Mouse (Mus musculus): Measurements from ENCODE around the gene 5330417C22Rik.
A peak's percentile ranks its signal among the peaks of the same experiment; 100 is the strongest.

Gene 5330417C22Rik

GRCm38 (mm10) chr3:108458866-108459265 lies 77.5 kb downstream of the 5330417C22Rik start:
- peak; percentile 71 for DNase-seq (ENCODE audit: low spot score)

GRCm38 (mm10) chr3:108458380-108458779 lies 78.0 kb downstream of the 5330417C22Rik start:
- DNase-seq (ENCODE audit: low spot score) = peak; percentile 12

GRCm38 (mm10) chr3:108454172-108454571 lies 82.2 kb downstream of the 5330417C22Rik start:
- no peak for DNase-seq (ENCODE audit: low spot score)

- no peak for DNase-seq (ENCODE audit: low spot score)
Measured at GRCm38 (mm10) chr3:108451969-108452368, 84.4 kb downstream of the 5330417C22Rik start.

GRCm38 (mm10) chr3:108445366-108445705 lies 91.0 kb downstream of the 5330417C22Rik start:
- DNase-seq (ENCODE audit: low spot score) = no peak

DNA sequence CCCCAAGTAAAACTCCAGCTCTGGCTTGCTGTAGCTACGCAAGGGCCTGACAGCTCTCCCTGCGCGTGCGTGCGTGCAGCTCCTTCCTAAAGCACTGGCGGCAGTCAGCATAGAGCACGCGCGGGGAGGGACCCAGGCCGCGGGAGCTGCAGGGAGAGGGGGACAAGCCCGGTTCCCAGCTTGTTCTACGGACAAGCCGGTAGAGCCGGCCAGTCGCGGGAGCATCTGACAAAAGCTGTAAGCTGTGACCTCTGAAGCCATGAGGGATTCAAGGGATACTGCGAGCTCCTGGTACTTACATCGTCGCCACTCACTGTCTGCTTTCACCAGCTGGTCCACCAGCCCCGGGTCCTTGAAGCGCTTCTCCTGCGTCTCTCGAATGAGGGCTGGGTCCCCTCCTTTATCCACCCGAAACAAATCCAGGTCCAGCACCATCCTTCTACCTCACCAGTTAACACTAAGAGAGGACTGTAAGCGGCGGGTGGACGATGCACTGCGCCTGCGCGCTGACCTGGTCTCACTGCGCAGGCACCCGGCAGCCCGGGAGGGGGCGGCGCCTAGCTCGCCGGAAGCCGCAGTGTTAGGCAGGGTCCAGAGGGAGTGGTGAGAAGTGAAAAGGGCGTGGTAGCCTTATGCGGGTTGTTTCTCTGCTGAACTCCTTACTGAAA lies 91.5 kb downstream of the 5330417C22Rik start, which contains the start of gene Sars:
Gene Sars (minus strand): TSS at position 512 of the 668 bp plus-strand sequence.
- DNase-seq (ENCODE audit: low spot score) = peak; percentile 84

DNA sequence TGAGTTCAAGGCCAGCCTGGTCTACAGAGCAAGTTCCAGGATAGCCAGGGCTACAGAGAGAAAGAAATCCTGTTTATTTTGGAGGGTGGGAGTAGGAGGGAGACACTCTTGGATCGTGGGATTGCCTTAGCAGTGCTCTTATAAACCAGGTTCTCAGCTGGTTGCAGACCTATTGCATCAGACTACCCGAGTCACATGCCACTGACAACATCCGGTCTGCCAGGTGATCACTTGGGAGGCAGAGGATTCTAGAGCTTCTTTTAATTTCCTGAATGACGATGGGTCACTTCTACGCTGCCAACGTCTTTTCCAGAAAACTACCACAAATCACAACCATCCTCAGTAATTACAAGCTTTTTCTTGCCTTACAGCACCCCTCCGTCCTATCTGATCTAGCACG lies 92.3 kb downstream of the 5330417C22Rik start:
- DNase-seq (ENCODE audit: low spot score) = peak; percentile 69

DNA sequence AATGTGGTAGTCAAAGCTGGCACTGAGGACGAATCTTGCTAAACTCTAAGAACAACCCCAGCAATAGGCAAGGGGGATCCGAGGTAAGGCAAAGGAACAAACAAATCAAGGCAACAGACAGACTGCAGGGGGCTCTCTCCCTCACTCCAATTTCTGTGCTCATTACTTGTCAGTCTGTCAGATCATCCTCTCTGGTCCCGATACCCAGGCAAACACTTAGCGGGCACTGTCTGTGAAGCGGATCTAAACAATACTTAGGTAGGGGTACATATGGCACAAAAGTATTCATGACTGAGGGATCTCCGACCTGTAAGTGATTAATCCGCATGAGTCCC lies 100.0 kb downstream of the 5330417C22Rik start:
- no peak for DNase-seq (ENCODE audit: low spot score)

- no peak for DNase-seq (ENCODE audit: low spot score)
Measured at GRCm38 (mm10) chr3:108435701-108436379, 100.5 kb downstream of the 5330417C22Rik start.

- DNase-seq (ENCODE audit: low spot score) = no peak
Measured at GRCm38 (mm10) chr3:108433881-108434495, 102.3 kb downstream of the 5330417C22Rik start.

- no peak for DNase-seq (ENCODE audit: low spot score)
Measured at GRCm38 (mm10) chr3:108433188-108433880, 103.0 kb downstream of the 5330417C22Rik start.

DNA sequence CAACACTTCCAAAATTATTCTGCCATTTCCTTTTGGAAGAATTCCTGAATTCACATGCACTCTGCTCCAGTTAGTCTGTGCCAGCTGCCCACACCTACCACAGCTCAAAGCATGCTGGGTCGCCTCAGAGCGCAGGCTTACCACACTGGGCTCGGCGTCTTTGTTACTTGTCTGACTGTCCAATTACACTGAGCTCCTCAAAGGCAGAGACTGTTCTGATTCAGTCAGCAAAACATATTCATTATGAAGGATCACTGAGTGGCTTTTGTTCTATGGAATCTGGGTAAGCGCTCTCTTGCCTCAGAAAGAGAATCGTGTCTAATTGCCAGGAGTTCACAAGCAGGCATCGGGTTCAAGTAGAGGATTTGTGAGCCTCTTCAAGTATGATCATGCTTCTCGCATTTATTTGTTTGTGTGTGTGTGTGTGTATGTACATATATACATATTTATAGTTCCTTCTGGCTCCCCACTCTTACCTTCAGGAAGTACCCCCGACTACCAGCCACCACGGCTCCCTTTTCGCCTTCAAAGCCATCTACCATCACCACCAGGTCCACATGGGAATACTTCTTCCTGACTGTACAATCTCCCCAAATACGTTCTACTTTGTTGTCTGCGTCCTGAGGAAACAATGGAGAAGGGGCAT lies 103.7 kb downstream of the 5330417C22Rik start:
- no peak for DNase-seq (ENCODE audit: low spot score)

DNA sequence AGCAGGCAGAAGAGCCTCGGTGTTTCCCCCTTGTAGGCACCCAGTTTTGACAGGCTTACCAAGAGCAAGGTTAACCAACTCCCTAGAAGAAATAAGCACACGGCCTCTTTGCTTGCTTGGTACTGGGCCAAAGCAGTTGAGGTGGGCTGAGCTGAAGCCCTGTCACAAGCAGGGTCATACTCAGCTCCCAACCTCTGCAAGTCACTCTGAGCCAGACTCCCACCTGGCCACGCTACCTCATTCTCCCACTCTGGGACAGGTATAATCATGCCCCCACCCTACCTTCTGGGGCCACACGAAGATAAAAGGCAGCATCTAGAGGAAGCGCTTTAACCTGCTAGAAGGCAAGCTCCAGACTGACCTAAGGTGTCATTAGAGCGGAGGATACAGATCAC lies 110.7 kb downstream of the 5330417C22Rik start:
- no peak for DNase-seq (ENCODE audit: low spot score)

DNA sequence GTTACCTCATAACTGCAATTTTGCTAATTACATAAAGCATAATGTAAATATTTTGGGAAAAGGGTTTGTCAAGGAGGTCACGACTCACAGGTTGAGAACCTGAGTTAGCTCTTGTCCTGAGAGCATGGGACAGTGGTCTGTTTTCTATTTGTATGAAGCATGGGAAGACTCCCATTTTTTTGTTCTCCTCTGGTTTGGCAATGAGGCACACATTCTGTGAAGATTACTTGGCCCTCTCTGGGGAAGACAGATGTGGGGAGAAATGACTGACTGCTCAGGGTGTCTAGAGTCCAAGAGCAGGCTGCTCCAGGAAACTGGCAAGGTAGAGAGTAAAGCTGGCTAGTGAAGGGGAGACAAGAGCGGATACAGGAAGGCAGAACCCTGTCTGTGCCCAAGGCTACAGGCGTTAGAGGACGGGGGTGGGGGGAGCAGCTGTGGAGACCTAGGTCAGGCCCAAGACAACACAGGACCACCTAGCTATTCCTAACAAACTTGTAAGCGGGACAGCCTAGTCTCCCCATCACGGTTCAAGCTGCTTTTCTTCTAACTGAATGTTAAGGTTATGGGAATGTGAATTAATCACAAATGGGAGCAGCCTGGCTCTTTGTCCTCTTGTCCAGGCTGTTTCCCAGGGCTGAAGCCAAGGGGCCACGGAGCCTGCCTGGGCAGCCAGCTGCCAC lies 111.3 kb downstream of the 5330417C22Rik start:
- no peak for DNase-seq (ENCODE audit: low spot score)

DNA sequence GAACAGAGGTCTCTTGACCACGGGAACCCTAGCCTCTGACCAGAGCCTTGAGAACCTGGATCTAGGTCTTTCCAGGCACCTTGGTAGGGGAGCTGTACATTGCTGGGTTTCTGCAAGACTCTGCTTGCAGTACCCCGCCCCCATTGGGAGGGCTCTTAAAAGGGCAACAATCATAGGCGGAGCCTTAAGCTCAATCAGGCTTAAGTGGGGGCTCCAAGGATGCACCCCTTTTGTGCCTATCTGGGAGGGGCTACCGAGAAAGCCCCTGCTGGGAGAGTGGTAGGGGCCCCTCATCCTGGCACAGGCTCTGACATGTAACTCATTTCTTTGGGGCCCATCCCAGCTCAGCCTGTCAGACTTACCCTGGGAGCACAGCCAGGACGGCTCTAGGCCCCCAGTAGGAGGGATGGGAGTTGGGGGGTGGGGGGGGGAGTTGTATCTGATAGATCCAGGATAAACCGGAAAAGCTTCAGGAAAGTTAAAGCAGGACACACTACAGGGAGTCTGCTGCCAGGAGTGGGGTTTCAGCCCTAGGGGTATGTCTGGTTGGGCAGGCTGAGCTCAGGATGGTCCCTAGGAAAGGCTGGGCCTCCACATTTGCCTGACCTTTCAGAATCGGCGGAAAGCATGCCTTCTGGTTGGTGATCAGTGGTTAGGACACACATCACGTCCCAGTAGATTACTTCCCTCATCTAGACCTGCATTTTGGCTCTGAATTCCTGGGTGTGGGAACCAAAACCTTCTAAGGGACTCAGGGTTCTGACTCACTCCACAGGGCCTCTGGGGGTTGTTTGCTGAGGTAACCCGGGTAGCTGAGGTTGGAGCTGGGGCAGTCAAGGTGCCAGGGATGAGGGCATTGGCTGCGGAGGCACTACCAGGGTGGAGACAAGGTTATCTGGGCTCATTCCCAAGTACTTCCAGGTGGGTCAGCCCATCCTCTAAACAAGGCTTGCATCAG lies 112.2 kb downstream of the 5330417C22Rik start:
- DNase-seq (ENCODE audit: low spot score) = peak; percentile 29

- DNase-seq (ENCODE audit: low spot score) = no peak
Measured at GRCm38 (mm10) chr3:108423006-108423405, 113.3 kb downstream of the 5330417C22Rik start.

GRCm38 (mm10) chr3:108415831-108416223 lies 120.5 kb downstream of the 5330417C22Rik start:
- peak; percentile 73 for DNase-seq (ENCODE audit: low spot score)

GRCm38 (mm10) chr3:108414857-108415830 lies 121.2 kb downstream of the 5330417C22Rik start, which contains the start of gene Celsr2:
Gene Celsr2 (minus strand): TSS chr3:108415552.
- DNase-seq (ENCODE audit: low spot score) = no peak

Data from T-cell, adult 2 months (primary cell).